ENCODE assay signal across 21 mouse cellular contexts in the genomic region with DNA sequence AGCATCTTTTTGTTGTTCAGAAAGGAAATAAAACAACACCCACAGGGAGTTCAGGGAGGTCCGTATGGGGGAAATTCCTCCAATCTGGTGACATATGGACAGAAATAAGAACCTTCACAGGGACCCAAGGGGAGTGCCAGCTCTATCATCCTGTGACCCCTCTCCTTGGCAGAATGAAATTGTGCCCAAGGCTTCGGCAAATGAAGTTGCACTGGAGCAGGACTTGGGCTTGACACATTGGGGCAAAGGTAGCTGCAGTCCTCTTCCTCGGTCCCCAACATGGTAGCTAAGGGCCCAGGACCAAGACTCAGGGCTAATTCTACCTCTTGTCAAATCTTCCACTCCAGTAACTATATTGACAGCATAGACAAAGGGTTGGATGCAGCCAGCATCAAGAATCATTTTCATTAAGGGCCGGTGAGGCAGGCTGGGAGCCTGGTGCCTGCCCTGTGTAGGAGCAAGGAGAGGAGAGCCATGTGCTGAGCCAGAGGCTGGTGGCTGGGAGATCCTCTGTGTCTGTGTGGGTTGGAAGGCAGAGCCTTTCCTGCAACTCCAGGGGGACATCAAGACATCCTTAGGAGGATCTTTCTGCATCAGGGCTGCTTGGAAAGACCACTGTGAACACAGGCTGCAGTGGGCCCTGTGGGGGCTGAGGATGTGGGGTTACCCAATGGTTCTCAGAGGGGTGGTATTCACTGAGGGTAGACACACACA. TPM values are rescaled to one million over a fixed set of nuclear protein-coding genes. Genes with fewer than 3 reads are reported as not detected.
DNase-seq lines count a peak whose midpoint lies in the region; ATAC-seq and TF ChIP-seq lines count a peak whose summit lies in the region.
"Had no signal": no experiment of that assay in that cellular context is flagged by ENCODE, and none has a peak within 500 bp of the region (broad histone marks: within the 10 kb centered on the region; RNA-seq: fewer than 3 reads in every experiment).

No protein-coding gene starts in this region.

- intact Hi-C loops in gastrocnemius, adult 2 months (cut with DNase I) = loop anchor here (5.0 kb wide), 1 partner anchor 40 kb away; no protein-coding TSS in a partner anchor
- intact Hi-C loops in gastrocnemius, postnatal 14 days (cut with DNase I; ENCODE audit: low total_unique reads) = no loop called here
- intact Hi-C loops in heart, postnatal 25 days (cut with DNase I) = no loop called here

- H3K9ac ChIP-seq in heart, embryonic 15.5 days = no peak overlapping the region
- H3K9ac ChIP-seq in liver, postnatal 0 days (replicated peaks) = no peak overlapping the region
- H3K9ac ChIP-seq: embryonic facial prominence, embryonic 13.5 days; forebrain, embryonic 12.5 days; hindbrain, embryonic 15.5 days had no signal

- no peak overlapping the region for H3K4me3 ChIP-seq in gastrocnemius, adult 2 months
- H3K4me3 ChIP-seq in heart, embryonic 10.5 days = no peak overlapping the region
- no peak overlapping the region for H3K4me3 ChIP-seq in heart, embryonic 15.5 days
- H3K4me3 ChIP-seq in liver, postnatal 0 days (ENCODE audit: low read depth, low read length) = no peak overlapping the region
- H3K4me3 ChIP-seq: embryonic facial prominence, embryonic 13.5 days; forebrain, embryonic 12.5 days; hindbrain, embryonic 15.5 days had no signal

- 66% methylated on average over 4 of the region's 4 CpGs for WGBS in heart, embryonic 10.5 days
- WGBS in heart, embryonic 15.5 days = 65% methylated on average over 4 of the region's 4 CpGs
- 64% methylated on average over 4 of the region's 4 CpGs for WGBS in liver, postnatal 0 days (ENCODE audit: insufficient replicate concordance)

- H3K27ac ChIP-seq in gastrocnemius, adult 2 months = peak overlapping the region; percentile 85
- H3K27ac ChIP-seq in heart, embryonic 10.5 days = 0 out of 2 replicates have a peak overlapping the region, but pooled peaks have one; percentile 48
- H3K27ac ChIP-seq in heart, embryonic 15.5 days = peak overlapping the region; percentile 57
- no peak overlapping the region for H3K27ac ChIP-seq in liver, postnatal 0 days (ENCODE audit: low read depth)
- H3K27ac ChIP-seq: embryonic facial prominence, embryonic 13.5 days; forebrain, embryonic 12.5 days; hindbrain, embryonic 15.5 days had no signal

- H3K9me3 ChIP-seq in heart, embryonic 10.5 days = no peaks in the 10 kb centered on the region
- H3K9me3 ChIP-seq in heart, embryonic 15.5 days (replicated peaks) = no peaks in the 10 kb centered on the region
- H3K9me3 ChIP-seq in liver, postnatal 0 days (ENCODE audit: low read length) = no peaks in the 10 kb centered on the region
- H3K9me3 ChIP-seq: embryonic facial prominence, embryonic 13.5 days; forebrain, embryonic 12.5 days; G1E; hindbrain, embryonic 15.5 days had no signal

- no peak overlapping the region for H3K4me2 ChIP-seq in heart, embryonic 15.5 days
- H3K4me2 ChIP-seq in liver, postnatal 0 days (ENCODE audit: low read depth, low read length) = no peak overlapping the region
- H3K4me2 ChIP-seq: embryonic facial prominence, embryonic 13.5 days; forebrain, embryonic 12.5 days; hindbrain, embryonic 15.5 days had no signal

- peaks cover 40% of the 10 kb centered on the region; the same call in 1 of the 2 replicates for H3K36me3 ChIP-seq in heart, embryonic 10.5 days
- H3K36me3 ChIP-seq in heart, embryonic 15.5 days = 0 out of 2 replicates have a peak, but pooled peaks cover 4% of the 10 kb centered on the region
- H3K36me3 ChIP-seq in liver, postnatal 0 days (replicated peaks; ENCODE audit: insufficient read depth, low read length) = no peaks in the 10 kb centered on the region
- H3K36me3 ChIP-seq: embryonic facial prominence, embryonic 13.5 days; forebrain, embryonic 12.5 days; G1E; hindbrain, embryonic 15.5 days had no signal

- no peak for TF ChIP-seq EP300 in liver, postnatal 0 days (IDR thresholded peaks at IDR 0.05; ENCODE audit: low read depth)

- no peaks in the 10 kb centered on the region for H3K27me3 ChIP-seq in heart, embryonic 10.5 days (ENCODE audit: insufficient read depth, poor library complexity, severe bottlenecking)
- H3K27me3 ChIP-seq in heart, embryonic 15.5 days = no peaks in the 10 kb centered on the region
- H3K27me3 ChIP-seq in liver, postnatal 0 days (ENCODE audit: insufficient read depth, low read length) = no peaks in the 10 kb centered on the region
- H3K27me3 ChIP-seq: hindbrain, embryonic 15.5 days had no signal

- H3K4me1 ChIP-seq in heart, embryonic 10.5 days = peaks cover 72% of the 10 kb centered on the region
- peaks cover 79% of the 10 kb centered on the region for H3K4me1 ChIP-seq in heart, embryonic 15.5 days (replicated peaks)
- H3K4me1 ChIP-seq in liver, postnatal 0 days (ENCODE audit: insufficient read depth) = no peaks in the 10 kb centered on the region
- H3K4me1 ChIP-seq: embryonic facial prominence, embryonic 13.5 days; forebrain, embryonic 12.5 days; hindbrain, embryonic 15.5 days had no signal

- no peak for ATAC-seq in heart, embryonic 15.5 days (replicated peaks; ENCODE audit: insufficient number of reproducible peaks, insufficient read depth, low FRiP score, low read depth)
- ATAC-seq in liver, postnatal 0 days = no peak
- ATAC-seq: CD4-positive, CD25-positive, alpha-beta regulatory T cell, adult 4 months; forebrain, embryonic 16.5 days; intestine, embryonic 16.5 days had no signal

- peak; percentile 57 for DNase-seq in gastrocnemius, adult 2 months
- no peak for DNase-seq in gastrocnemius, postnatal 14 days
- no peak for DNase-seq in heart, embryonic 10.5 days (ENCODE audit: low spot score)
- DNase-seq in heart, postnatal 25 days (ENCODE audit: low spot score) = no peak
- peak; percentile 53 for DNase-seq in heart, postnatal 4 days
- no peak for DNase-seq in liver, postnatal 0 days
- DNase-seq in embryo, embryonic 11 days = no peak
- DNase-seq: adrenal gland, postnatal 10 days; B cell, adult 2 months; cerebellum, adult 11 months; cerebellum, adult 8-10 months; cerebellum, postnatal 14 days; kidney, adult 8-10 months had no signal

- no peak for TF ChIP-seq CTCF in gastrocnemius, adult 2 months (IDR thresholded peaks at IDR 0.05)
- no peak for TF ChIP-seq CTCF in liver, postnatal 0 days (IDR thresholded peaks at IDR 0.05; ENCODE audit: low read depth)

RNA-seq across cellular contexts. Expression of a gene that starts 59.2 kb away (rescaled TPM):
- under 1 TPM in 1 of 2 experiments, not detected in 1; 0.15 TPM for total RNA-seq in gastrocnemius, adult 2 months (2021)
- under 1 TPM; 0.23 to 0.24 TPM for total RNA-seq in gastrocnemius, postnatal 14 days (2021)
- polyA plus RNA-seq in heart, embryonic 10.5 days (2016; fragmentation: Nextera tagmentation; extraction: Ambion mirVana) = 0.59 and 0.60 TPM in 2 replicates
- not detected for total RNA-seq in heart, postnatal 25 days (2021)
- polyA plus RNA-seq in heart, embryonic 15.5 days (2015; fragmentation: Nextera tagmentation; extraction: Ambion mirVana) = 0.26 and 1.6 TPM in 2 replicates
- under 1 TPM; 0.19 to 0.20 TPM for total RNA-seq in heart, postnatal 4 days (2021)
- 0.86 and 0.91 TPM in 2 replicates for polyA plus RNA-seq in liver, postnatal 0 days (2015; fragmentation: Nextera tagmentation; extraction: Ambion mirVana)
- polyA plus RNA-seq: G1E had no signal

Comparison
In these comparisons a context has a peak if more than half of its experiments do, and no peak if none do; other contexts are left out.
1. DNase-seq: peak in gastrocnemius, adult 2 months (single experiment) and heart, postnatal 4 days (single experiment); none in gastrocnemius, postnatal 14 days (single experiment), heart, embryonic 10.5 days (single experiment), heart, postnatal 25 days (single experiment), liver, postnatal 0 days (single experiment) and embryo, embryonic 11 days (single experiment).